Mouse (Mus musculus): ENCODE results near the gene Myom1. TPM values are rescaled to one million over a fixed set of nuclear protein-coding genes. Genes with fewer than 3 reads are reported as not detected.

Gene Myom1
- total RNA-seq, 2 experiments from 2014 or later = 1.5 to 1.7 TPM

DNA sequence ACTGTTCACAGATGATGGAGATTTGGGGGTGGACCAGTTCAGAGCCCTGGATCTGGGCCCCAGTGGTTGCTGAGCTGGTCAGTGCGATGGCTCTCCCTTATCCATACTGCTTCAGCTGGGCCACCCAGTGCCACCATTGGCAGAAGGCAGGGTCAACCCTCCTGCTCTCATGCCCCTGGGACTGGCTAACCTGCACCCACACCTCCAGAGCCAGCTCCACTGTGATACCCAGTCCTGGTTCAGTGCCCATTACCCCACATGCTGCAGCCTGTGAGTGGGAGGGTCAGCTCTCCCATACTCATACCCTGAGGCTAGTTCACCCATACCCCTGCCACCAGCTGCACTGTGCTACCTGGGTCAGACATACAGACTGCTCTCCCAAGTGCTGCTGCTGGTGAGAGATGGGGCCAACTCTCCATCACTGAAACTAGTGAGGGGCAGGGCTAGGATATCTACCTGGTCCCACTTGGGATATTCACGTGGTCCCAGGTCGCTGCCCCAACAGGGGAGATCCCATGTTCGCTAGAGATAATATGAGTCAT, 15.1 kb downstream of the Myom1 start:
- DNase-seq = no peak

DNA sequence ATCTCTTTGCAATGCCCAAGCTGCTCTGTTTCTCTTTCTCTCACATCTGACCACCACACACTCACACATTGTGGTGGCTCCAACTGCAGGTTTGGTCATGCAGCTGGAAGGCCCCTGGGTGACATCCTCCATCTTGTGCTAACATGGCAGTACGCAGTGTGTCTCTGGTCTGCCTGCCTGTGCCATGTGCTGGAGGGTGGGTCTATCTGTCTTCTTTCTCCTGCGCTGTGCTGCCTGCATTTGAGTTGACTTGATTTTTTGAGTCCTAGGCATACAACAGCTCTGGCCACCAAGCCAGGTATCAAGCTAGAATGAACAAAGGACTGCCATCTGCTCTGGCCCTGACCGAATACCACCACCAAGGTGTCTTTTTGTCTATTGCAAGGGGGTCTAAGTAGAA, 15.7 kb downstream of the Myom1 start:
- no peak for DNase-seq

DNA sequence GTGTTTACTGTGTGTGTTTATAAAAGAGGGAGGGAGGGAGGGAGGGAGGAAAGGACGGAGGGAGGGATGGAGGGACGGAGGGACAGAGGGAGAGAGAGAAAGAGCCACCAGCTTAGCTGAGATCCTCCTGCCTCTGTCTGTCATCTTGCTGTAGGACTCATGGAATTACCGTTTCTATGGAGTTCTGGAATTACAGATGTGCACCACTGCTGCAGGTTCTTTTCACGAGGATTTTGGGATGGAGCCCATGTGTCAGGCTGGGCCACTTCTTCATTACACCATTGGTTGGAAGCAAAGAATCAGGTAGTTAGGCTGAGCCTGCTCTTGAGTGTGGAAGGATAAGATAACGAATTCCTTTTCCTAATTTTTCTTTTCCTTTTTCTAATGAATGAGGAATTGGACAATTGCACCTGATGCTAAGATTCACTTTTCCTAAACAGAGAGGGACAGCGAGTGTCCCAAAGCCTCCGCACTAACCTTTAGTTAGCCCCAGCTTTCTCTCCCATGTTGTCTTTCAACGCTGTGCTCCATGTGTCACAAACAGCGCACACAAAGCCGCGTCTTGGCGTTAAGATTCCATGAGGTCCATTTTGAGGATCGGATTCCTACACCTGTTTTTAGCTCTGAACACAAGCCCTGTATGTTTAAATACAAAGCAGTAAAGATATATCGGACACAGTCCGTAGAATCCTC, 16.3 kb downstream of the Myom1 start:
- DNase-seq = no peak

DNA sequence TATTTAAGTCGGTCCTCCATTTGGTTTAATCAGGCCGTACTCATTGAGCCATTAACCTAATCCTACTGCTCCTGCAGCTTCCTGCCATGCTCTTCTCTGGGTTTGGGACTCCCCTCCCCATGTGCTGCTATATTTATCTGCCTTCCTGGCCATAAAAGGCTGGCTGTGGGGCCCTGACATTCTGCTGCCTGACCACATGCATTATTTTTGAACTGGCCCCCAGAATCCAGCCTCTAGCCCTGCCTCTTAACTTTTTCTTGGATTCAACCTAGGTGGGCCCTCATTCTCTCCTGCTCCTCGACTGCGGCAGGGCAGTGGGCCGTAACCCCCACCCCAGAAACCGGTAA, 16.8 kb downstream of the Myom1 start:
- no peak for DNase-seq

DNA sequence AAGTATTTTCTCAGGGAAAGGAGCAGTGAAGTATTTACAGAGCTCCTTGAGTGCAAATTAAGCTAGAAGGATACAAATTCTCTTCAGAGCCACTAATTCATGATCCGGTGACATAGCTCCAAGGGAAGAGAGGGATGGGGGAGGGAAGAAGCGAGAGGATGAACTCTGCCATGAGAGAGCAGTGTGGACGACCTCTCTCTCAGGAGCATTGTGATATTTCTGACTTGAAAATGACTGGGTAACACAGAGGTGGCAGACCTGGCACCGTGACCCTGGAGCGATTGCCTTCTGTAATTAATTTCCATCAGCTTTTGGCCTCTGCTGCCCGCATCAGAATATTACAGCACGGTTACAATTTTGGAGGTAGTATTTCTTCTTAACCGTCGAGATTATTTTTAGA, 17.4 kb downstream of the Myom1 start:
- DNase-seq = no peak

DNA sequence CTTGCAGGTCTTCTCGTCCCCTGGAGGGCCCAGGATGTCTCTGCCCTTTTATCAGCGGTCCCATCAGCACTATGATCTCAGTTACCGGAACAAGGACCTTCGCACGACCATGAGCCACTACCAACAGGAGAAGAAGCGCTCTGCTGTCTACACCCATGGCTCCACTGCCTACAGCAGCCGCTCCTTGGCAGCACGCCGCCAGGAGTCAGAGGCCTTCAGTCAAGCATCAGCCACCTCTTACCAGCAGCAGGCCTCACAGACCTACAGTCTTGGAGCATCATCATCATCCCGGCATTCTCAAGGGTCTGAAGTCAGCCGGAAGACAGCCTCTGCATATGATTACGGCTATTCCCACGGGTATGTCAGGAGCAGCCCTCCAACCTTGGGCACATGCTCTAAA, 20.4 kb downstream of the Myom1 start:
- no peak for DNase-seq

DNA sequence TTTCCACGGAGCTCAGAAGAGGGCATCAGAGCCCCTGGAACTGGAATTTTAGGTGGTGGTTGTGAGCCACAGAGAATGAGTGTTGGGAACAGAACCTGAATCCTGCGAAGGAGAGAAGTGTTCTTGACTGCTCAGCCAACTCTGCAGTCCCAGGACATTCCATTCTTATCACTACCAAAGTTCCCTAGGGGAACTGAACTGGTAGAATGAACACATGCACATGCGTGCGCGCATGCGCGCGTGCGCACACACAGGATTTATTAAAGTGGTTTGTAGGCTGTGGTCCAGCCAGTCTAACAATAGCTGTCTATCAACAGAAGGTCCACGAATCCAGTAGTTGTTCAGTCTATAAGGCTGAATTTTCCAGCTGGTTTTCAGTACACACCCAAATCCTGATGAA, 21.6 kb downstream of the Myom1 start:
- DNase-seq = no peak

DNA sequence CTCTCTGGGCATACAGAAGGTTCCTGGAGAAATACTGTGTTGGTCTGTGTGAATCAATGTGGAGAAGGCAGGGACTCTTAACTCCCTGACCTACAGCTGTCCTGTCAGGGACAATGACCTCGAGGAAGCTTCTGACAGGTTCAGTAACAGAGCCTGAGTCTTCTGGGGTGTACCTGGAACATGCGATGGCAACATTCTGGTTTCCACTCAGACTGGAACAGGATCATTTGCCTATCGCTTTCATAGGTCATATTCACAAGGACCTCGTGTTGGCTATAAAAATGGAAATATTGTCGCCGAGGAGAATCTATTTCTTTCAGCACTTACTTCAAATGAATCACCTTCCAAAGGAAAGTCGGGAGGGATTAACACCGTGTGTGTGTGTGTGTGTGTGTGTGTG, 23.5 kb downstream of the Myom1 start:
- no peak for DNase-seq

DNA sequence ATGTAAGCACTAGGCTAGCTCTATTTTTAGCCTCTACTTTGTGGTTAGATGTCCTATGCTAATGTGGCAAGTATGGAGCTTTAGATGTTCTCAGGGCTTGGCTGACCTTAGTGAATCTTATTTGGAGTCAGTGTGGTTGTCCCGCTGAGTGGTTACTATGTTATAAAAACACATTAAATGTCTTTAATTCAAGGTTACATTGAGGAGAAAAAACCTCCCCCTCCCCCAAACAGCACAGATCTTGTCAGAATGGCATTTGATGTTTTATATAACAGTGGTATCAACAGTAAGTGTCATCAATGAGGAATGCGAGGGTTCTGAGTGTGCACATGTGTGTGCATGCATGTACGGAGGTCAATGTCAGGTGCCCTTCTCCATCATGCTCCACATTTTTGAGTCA, 24.8 kb downstream of the Myom1 start:
- DNase-seq = no peak

DNA sequence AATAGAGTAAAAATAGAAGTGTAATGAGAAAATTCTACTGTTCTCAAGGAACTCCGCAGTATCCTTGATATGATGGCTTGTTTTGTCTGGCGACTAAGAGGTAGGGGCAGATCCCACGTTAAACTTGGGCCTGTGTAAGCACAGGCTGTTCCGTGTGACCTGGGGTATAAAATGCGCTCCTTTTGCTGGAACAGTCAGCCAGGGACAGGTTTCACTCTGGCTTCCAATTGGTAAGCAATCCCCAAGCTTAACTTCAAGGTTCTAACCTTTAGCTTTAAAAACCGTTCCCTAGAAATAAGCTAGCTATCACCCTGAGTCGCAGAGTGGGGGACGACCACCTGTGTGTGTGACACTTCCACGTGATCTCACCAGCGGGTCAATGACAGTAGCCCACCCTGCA, 30.3 kb downstream of the Myom1 start:
- DNase-seq = no peak

DNA sequence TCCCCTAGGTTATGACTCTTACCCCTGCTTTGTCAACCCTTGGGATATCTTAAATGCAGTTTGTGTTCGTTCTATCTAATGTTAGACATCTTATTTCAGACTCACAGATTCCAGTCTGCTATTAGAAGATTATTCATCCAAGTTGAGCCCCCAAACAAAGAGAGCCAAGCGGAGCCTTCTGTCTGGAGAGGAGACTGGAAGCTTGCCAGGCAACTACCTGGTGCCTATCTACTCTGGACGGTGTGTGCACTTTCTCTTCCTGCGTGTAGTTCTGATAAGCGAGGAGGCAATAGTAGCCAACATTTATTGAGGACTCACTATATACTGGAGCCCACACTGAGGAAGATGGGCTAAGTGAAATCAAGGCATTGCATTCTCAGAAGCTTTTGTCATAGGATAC, 32.0 kb downstream of the Myom1 start:
- DNase-seq = no peak

DNA sequence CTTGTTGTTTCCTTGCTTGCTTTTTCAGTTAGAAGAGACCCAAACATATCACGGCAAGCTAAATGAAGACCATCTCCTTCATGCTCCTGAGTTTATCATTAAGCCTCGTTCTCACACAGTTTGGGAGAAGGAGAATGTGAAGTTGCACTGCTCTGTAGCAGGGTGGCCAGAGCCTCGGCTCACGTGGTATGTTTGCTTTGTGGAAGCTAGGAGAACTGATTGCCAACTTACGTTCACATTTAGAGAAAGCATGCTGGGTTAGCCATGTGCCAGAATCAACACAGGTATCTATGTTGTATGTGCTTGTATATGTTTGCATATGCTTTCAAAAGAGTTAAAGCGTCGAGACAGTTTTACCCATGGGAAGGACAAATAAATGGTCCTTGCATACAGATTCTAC, 34.8 kb downstream of the Myom1 start:
- no peak for DNase-seq

DNA sequence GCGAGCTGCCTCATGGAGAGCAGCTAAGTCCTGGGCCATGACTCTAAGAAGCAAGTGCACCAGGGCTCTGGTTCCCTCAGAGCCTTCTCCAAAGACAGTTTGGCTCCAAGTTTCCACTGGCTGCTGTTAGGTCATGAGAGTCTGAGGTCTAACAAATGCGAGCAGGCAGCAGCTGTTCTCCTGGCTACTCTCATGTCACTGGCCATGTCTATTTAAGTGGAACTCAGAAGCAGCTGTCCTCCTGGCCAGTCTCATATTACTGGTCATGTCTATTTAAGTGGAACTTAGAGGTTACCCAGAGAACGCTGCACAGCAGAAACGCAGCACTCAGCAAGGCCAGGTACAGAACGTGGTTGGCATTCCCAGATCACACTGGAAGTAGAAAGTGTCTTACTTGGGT, 36.4 kb downstream of the Myom1 start:
- DNase-seq = no peak

DNA sequence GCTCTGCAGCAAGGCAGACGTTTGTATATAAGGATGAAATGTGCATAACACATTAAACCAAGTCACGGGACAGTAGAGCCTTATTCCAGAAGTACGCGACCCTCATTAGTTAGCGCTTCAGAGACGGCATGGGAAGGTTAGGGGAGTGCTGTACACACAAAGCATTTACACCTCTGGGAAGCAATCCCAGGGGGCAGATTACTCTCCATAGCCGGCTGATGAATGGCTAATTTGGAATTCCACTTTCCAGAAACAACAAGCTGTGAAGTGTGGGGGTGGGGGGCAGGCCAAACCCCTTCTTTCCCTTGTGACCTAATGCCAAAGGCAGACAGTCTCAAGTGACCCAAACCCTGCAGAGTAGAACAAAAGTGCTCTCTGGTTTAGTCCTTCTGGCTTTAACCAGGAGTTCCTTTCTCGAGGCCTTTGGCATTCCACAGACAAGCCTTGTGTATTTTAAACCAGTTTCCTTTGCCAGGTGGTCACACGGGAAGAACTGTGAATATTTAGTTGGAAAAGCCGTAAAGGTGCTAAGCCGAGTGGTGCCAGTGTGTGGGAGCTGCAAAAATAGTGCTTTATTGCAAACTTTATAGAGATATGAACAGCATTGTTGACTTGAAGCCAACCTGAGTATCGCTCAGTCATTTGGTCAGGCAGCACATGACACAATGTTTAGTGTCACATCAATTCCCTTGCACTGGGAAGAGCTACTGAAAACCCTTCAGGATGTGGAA, 37.6 kb downstream of the Myom1 start:
- no peak for DNase-seq

DNA sequence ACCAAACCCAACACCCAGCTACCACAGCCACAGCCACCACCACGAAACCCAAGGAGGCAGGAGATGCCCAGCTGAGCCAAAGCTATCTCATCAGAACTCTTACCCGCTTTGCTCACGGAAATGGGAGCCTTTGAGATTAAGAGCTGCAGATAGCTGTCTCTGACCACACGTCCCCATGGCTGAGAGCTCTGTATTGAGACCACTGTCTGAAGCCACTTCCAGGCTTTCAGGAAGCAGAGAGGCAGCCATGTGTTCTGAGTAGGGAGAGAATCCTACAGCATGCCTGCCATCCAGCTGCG, 38.1 kb downstream of the Myom1 start:
- no peak for DNase-seq

DNA sequence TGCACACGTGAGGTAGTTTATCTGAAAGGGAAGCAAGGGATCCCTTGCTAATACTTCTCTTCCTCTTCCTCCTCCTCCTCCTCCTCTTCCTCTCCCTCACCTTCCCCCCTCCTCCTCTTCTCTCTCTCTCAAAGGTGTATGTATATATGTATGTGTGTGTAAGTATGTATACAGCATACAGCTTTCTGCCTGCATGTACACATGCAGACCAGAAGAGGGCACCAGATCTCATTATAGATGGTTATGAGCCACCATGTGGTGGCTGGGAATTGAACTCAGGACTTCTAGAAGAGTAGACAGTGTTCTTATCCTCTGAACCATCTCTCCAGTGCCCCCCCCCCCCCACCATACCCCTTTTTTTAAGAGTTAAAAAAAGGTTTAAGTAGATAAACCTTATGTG, 40.2 kb downstream of the Myom1 start:
- DNase-seq = no peak

DNA sequence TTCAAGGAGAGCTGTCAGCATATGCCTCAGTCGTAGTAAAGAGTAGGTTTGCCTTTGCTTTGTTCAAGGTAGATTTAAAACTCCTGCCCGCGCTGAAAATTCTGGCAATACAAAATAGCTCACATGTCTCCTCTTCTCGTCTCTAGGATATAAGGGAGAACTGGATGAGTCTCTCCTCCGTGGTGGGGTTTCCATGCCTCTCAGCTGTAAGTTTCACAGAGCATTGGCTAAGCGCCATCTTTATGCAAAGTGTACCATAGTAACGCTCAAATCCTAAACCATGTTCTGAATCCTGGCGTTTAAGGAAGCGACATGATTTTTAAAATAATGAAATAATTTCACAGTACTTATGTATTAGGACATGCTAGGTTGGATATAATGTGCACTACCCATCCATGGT, 43.2 kb downstream of the Myom1 start:
- DNase-seq = no peak

DNA sequence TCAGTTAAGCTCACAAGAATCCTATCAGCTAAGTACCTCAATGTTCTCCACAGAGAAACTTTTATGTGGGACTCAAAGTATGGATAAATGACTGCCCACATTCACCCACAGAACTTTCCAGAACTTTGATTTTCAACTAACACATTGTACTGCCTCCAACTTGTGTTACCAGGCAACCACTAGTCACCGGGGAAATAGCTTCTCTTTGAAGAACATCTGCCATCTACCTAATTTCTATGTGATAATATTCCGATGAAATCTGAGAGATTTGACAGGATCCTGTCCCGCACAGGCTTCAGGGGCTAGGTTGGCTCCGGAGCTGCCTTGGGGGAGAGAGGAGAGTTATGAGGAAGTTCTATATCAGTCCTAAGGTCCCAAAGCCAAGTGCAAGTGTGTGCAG, 44.4 kb downstream of the Myom1 start:
- peak in 1 of 2 experiments; percentile 11 for DNase-seq

DNA sequence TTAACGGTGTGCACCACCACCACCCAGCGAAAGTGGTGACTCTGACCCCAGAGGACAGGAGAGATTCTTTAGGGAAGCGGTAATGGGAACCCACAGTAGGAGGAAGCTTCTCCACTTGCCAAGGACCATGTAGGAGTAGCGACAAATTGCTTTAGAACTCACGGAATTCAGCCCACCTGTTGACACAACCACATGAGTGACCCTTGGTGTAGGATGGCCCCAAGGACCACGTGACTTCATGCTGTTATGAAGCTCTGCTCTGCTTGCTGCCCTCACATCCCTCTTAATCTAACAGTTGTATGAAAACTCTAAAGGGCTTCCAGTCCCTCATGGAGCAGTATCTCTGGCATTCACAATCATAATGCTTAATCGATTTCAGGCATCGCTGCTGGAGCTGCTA, 46.9 kb downstream of the Myom1 start:
- no peak for DNase-seq

DNA sequence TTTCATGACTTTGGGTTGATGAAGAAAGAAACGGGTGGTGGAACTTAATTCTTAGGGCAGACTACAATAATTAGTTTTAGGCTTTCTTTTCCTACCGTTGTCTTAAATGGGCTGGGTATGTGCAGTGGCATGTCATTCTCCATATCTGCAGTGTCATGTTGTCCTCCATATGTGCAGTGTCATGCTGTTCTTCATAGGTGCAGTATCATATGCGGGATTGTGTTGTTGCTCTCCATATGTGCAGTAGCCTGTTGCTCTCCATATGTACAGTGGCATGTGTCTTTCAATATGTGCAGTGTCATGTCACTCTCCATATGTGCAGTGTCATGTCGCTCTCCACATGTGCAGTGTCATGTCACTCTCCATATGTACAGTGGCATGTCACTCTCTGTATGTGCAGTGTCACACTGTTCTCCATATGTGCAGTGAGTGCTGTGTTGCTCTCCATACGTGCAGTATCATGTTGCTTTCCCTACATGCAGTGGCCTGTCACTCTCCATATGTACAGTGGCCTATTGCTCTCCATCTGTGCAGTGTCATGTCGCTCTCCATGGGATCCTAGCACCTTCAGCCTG, 50.8 kb downstream of the Myom1 start:
- DNase-seq = no peak

DNA sequence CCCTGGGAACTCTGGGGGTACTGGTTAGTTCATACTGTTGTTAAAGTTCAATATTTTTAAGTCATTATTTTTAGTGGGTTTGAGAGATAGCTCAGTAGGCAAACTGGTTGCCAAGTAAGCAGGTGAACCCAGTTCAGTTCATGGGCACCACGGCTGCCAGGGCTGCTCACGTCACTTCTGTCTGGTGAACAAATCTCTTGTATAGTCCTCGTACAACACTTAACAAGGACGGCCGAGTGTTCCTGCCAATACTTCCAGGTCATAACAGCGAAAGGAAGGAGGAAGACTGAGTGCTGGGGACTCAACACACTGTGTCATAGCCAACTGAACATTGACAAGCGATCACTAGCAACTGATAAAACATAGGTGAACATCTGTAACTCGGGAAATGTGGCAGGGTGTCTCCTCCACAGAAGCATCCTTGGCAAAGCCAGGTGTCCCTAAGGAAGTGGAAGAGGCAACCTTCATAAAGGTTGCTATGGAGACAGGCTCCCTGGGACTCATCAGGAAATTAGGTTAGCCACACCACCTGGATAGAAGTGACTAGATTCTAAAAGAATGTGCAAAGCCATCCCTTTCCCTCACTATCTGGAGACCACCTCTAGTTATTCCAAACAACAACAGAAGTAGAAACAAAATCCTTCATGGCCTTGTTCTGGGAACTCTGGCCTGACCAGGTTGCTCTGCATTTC, 52.9 kb downstream of the Myom1 start:
- DNase-seq = no peak

DNA sequence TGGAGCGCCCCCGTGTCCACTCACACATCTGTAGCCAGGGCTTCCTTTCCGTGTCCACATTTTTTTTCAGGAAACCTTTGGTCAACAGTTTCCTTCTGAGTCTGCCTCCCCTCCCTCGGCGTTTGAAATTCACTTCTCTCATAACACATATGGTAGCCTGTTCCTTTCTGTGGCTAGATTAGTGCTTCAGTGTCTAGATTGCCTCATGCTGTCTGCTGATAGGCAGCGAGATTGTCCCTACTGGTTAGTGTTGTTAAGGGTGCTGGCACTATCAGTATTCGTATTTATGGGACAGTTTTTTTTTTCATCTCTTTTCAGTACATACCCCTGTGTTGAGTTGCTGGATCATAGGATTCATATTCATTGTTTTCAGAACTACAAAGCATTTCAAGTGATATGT, 54.0 kb downstream of the Myom1 start:
- DNase-seq = no peak

DNA sequence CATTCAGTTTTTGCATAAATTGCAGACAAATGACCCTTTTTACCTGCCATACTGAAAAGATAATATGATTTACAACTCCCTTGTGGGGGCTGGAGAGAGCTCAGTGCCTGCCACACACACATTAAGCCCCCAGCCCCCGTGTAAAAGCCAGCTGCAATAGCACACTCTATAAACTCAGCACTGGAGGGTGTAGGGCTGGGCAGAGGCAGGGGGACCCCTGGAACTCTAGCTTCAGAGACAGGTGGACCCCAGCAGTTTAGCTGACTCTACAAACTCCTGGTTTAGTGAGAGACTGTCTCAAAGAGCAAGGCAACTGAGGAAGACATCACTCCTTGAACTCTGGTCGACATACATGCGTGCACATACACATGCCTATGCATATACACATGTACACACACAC, 55.3 kb downstream of the Myom1 start:
- DNase-seq = no peak

DNA sequence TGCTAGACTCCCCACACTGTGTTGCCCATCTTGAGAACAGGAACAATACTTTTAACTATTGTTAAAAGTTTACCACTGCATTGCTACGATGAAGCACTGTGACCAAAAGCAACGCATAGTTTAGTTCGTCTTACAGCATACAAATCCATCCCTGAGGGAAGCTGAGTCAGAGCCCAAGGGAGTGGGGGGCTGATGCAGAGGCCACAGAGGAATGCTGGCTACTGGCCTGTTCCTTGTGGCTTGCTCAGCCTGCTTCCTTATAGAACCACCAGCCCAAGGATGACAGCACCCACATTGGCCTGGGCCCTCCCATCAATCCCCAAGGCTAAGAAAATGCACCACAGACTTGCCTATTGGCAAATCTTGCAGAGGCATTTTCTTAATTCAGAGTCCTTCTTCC, 56.8 kb downstream of the Myom1 start:
- DNase-seq = no peak

All from layer of hippocampus, postnatal 36 days (tissue).